Mouse (Mus musculus) lung, postnatal 0 days (tissue): ENCODE results near the gene Tsga13. TPM values are rescaled to one million over a fixed set of nuclear protein-coding genes. Genes with fewer than 3 reads are reported as not detected.

Source experiments
- ATAC-seq: fragments of 200-750 bp; cut with Nextera tagmentation; 2 replicates; pipeline ENCODE4 v1.8.0; 2017; ENCODE audit warnings: moderate library complexity
- DNase-seq: peaks from one replicate; pipeline ENCODE4 v3.0.0-alpha.2; 2016; ENCODE audit warnings: low spot score
- H3K27ac ChIP-seq: fragments of 300-500 bp; sonication (generic); 2 replicates; pipeline ENCODE4 v1.5.1; 2014; ENCODE audit warnings: antibody characterized with exemption, mild to moderate bottlenecking, low read length, mixed read lengths
- H3K27me3 ChIP-seq: fragments of 300-500 bp; sonication (generic); replicated peaks from 2 replicates; pipeline ENCODE4 v1.6.1; 2014; ENCODE audit warnings: low read length, mixed read lengths; ENCODE audit not compliant: insufficient read depth
- H3K36me3 ChIP-seq: fragments of 300-500 bp; sonication (generic); 2 replicates; pipeline ENCODE4 v1.6.1; 2014; ENCODE audit warnings: low read length, mixed read lengths; ENCODE audit not compliant: insufficient read depth
- H3K4me1 ChIP-seq: fragments of 300-500 bp; sonication (generic); 2 replicates; pipeline ENCODE4 v1.6.1; 2014; ENCODE audit warnings: antibody characterized with exemption, low read depth, low read length, mixed read lengths; ENCODE audit not compliant: insufficient read depth
- H3K4me2 ChIP-seq: fragments of 300-500 bp; sonication (generic); replicated peaks from 2 replicates; pipeline ENCODE4 v1.6.1; 2014; ENCODE audit warnings: low read depth, mild to moderate bottlenecking, low read length, moderate library complexity, mixed read lengths
- H3K4me3 ChIP-seq: fragments of 300-500 bp; sonication (generic); 2 replicates; pipeline ENCODE4 v1.5.1; 2014; ENCODE audit warnings: low read depth, low read length
- H3K9ac ChIP-seq: fragments of 300-500 bp; sonication (generic); replicated peaks from 2 replicates; pipeline ENCODE4 v1.6.1; 2014; ENCODE audit warnings: low read depth, mild to moderate bottlenecking
- H3K9me3 ChIP-seq: fragments of 300-500 bp; sonication (generic); 2 replicates; pipeline ENCODE4 v1.6.1; 2016; ENCODE audit warnings: low read length, mixed read lengths
- CTCF ChIP-seq: IDR thresholded peaks from 2 replicates; pipeline ENCODE4 v1.5.1; 2016; ENCODE audit warnings: antibody characterized with exemption, mild to moderate bottlenecking
- EP300 ChIP-seq: IDR thresholded peaks from 2 replicates; pipeline ENCODE4 v1.6.1; 2016; ENCODE audit warnings: antibody characterized with exemption, mild to moderate bottlenecking, control low read depth
- WGBS: fragments of 180-500 bp; shearing (Covaris S2); extraction: QIAGEN DNeasy Blood & Tissue Kit; methylation state at CpG from one replicate; pipeline ENCODE4 v1.1.7; 2014; 5-methylcytosine and 5-hydroxymethylcytosine counted together
- polyA plus RNA-seq: library from polyadenylated mRNA; unstranded; fragments of >200 nt; fragmentation: Nextera tagmentation; extraction: Ambion mirVana; gene quantifications from 2 replicates; pipeline ENCODE4 v1.2.1, GENCODE M21; 2015

The Tsga13 gene
- polyA plus RNA-seq, 1 experiment from 2014 or later: 0.20 TPM

- Histone ChIP-seq H3K27me3 (no peaks in the 10 kb centered on the region), H3K9ac (peak overlapping the region; percentile 19; the same call in 1 of the 2 replicates), H3K27ac (no peak overlapping the region), H3K36me3 (no peaks in the 10 kb centered on the region), H3K4me1 (no peaks in the 10 kb centered on the region), H3K4me3 (peak overlapping the region; percentile 23), H3K4me2 (peak overlapping the region; percentile 43), H3K9me3 (no peaks in the 10 kb centered on the region)
- ATAC-seq: no peak
- TF ChIP-seq EP300 (no peak), CTCF (no peak)
- peak; percentile 34 for DNase-seq
- WGBS: 16% methylated on average over 21 of the region's 21 CpGs
These were observed 5.7 kb upstream of the Tsga13 start for GRCm38 (mm10) chr6:30920834-30921675.

GRCm38 (mm10) chr6:30907970-30908369, 7.4 kb downstream of the Tsga13 start:
- H3K4me1 ChIP-seq: no peaks in the 10 kb centered on the region
- DNase-seq (no peak), ATAC-seq (no peak)
- H3K36me3 ChIP-seq: no peaks in the 10 kb centered on the region
- no peaks in the 10 kb centered on the region for H3K27me3 ChIP-seq
- TF ChIP-seq CTCF (no peak), EP300 (no peak)
- 60% methylated on average over 3 of the region's 3 CpGs for WGBS
- no peak overlapping the region for H3K4me3 ChIP-seq
- no peak overlapping the region for H3K9ac ChIP-seq
- H3K9me3 ChIP-seq: no peaks in the 10 kb centered on the region
- H3K27ac ChIP-seq: no peak overlapping the region
- H3K4me2 ChIP-seq: no peak overlapping the region

- H3K4me2 ChIP-seq: no peak overlapping the region
- no peaks in the 10 kb centered on the region for H3K4me1 ChIP-seq
- H3K9me3 ChIP-seq: no peaks in the 10 kb centered on the region
- ATAC-seq: no peak
- H3K27me3 ChIP-seq: no peaks in the 10 kb centered on the region
- no peak overlapping the region for H3K27ac ChIP-seq
- DNase-seq: no peak
- H3K9ac ChIP-seq: no peak overlapping the region
- no peak overlapping the region for H3K4me3 ChIP-seq
- WGBS: 78% methylated on average over 5 of the region's 5 CpGs
- TF ChIP-seq CTCF: no peak
- TF ChIP-seq EP300: no peak
- H3K36me3 ChIP-seq: no peaks in the 10 kb centered on the region
These were observed 10.5 kb downstream of the Tsga13 start for GRCm38 (mm10) chr6:30904911-30905310.

GRCm38 (mm10) chr6:30904033-30904432, 11.3 kb downstream of the Tsga13 start:
- Histone ChIP-seq H3K4me2 (no peak overlapping the region), H3K27ac (no peak overlapping the region), H3K36me3 (no peaks in the 10 kb centered on the region), H3K4me3 (no peak overlapping the region), H3K9ac (no peak overlapping the region), H3K27me3 (no peaks in the 10 kb centered on the region), H3K4me1 (no peaks in the 10 kb centered on the region), H3K9me3 (no peaks in the 10 kb centered on the region)
- ATAC-seq: no peak
- 47% methylated on average over 3 of the region's 3 CpGs for WGBS
- TF ChIP-seq CTCF: no peak
- no peak for TF ChIP-seq EP300
- no peak for DNase-seq

- H3K27ac ChIP-seq: no peak overlapping the region
- DNase-seq: no peak
These were observed 17.9 kb downstream of the Tsga13 start for GRCm38 (mm10) chr6:30897520-30897919.

GRCm38 (mm10) chr6:30896986-30897327, 18.4 kb downstream of the Tsga13 start:
- 18% methylated on average over 8 of the region's 8 CpGs for WGBS
- DNase-seq: no peak
- peak overlapping the region; percentile 58 for H3K27ac ChIP-seq

More at GRCm38 (mm10) chr6:30897520-30897919, 17.9 kb downstream of the Tsga13 start:
- Histone ChIP-seq H3K4me1 (no peaks in the 10 kb centered on the region; the same call in 1 of the 2 replicates), H3K27me3 (no peaks in the 10 kb centered on the region), H3K9me3 (no peaks in the 10 kb centered on the region), H3K36me3 (no peaks in the 10 kb centered on the region), H3K9ac (no peak overlapping the region), H3K4me2 (peak overlapping the region; percentile 66; the same call in 1 of the 2 replicates), H3K4me3 (no peak overlapping the region)
- TF ChIP-seq CTCF: no peak
- TF ChIP-seq EP300: no peak
- ATAC-seq: no peak
- WGBS: 57% methylated on average over 6 of the region's 6 CpGs

More at GRCm38 (mm10) chr6:30896986-30897327, 18.4 kb downstream of the Tsga13 start:
- Histone ChIP-seq H3K4me3 (peak overlapping the region; percentile 84), H3K36me3 (no peaks in the 10 kb centered on the region), H3K9ac (no peak overlapping the region), H3K27me3 (no peaks in the 10 kb centered on the region), H3K4me2 (peak overlapping the region; percentile 66), H3K4me1 (no peaks in the 10 kb centered on the region; the same call in 1 of the 2 replicates), H3K9me3 (no peaks in the 10 kb centered on the region)
- TF ChIP-seq EP300: 0 out of 2 replicates have a peak, but pooled peaks have one; percentile 25
- no peak for TF ChIP-seq CTCF
- peak; percentile 1 for ATAC-seq
